Mouse (Mus musculus) retina, embryonic 14.5 days (tissue): ENCODE data around the gene Smim17.
"Not testable (repeated sequence)": the region's sequence is repeated elsewhere in the genome, so short reads cannot be mapped to it uniquely, and the experiment has no call there.

Experiments used
- DNase-seq: peaks from one replicate; pipeline ENCODE4 v3.0.0-alpha.2; 2015; ENCODE audit warnings: low spot score

Smim17 gene

GRCm38 (mm10) chr7:6415442-6415787 lies 16.9 kb downstream of the Smim17 start:
- DNase-seq, result no peak

- no peak for DNase-seq
Measured at GRCm38 (mm10) chr7:6419894-6420293, 21.4 kb downstream of the Smim17 start.

DNA sequence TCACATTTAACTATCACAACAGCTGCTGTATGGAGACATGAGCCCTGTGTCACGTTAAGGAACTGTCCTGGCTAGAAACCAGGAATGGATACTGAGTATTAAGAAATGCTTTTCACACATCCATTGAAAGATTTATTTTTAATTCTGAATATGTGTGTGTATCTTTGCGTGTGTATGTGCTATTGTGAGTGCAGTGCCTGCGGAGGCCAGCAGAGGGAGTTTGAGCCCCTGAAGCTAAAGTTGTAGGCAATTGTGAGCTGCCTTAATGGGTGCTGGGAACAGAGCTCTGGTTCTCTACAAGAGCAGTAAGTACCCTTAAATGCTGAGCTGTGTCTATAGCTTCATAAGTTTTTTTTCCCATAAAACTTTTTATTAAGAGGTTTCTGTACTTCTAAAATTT lies 30.9 kb downstream of the Smim17 start:
- no peak for DNase-seq

DNA sequence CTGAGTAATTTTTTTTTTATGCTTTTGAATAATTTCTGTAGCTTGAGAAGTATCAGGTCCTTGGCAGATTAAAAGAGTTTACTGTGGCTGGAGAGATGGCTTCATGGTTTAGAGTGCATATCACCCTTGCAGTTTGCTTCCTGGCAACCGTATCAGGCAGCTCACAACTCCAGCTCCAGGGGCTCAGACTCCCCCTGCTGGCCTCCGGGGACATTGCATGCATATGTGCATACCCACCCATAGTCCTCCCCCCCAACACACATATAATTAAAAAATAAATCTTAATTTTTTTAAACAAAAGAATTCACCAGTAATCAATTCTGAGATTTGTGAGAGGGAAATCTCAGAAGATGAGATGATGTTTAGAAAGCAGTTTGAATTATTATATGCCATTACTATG lies 31.8 kb downstream of the Smim17 start:
- DNase-seq, result peak; percentile 37

DNA sequence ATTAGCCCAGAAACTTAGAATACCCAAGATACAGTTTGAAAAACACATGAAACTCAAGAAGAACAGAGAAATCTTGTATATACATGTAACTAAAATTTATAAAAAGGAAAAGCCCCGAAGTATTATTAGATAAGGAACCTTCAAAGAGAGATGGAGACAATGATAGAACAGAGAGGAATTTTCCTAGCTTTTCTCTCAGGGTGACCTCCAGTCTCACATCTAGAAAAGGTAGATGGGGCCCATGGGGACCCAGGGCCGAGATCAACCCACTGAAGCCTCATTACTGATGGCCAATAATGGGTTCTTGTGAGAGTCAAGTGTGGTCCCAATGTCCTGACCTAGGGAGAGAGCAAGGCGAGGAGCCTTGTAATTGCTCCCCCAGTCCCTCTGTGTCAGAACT lies 39.9 kb downstream of the Smim17 start, which contains the start of gene Olfr1344:
Gene Olfr1344 (plus strand): TSS at position 301 of the 400 bp plus-strand sequence.
- DNase-seq, result no peak

DNA sequence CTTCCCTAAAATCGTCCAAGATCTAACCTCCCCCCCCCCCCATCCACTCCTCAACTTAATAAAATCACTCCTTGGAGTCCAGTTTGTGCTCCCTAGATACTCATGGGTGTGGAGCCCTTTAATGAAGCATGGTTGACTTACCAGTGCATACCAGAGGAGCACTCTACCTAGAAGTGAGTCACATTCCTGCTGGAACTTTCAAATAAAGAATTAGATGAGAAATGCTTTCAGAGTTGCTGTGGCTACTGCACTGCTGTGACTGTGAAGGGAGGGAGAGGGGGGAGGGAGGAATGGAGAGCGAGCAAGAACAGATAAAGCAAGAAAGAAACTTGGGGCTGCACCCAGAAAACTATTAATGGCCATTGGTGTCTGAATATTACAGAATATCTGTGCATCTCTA lies 42.7 kb downstream of the Smim17 start:
- DNase-seq, result no peak

DNA sequence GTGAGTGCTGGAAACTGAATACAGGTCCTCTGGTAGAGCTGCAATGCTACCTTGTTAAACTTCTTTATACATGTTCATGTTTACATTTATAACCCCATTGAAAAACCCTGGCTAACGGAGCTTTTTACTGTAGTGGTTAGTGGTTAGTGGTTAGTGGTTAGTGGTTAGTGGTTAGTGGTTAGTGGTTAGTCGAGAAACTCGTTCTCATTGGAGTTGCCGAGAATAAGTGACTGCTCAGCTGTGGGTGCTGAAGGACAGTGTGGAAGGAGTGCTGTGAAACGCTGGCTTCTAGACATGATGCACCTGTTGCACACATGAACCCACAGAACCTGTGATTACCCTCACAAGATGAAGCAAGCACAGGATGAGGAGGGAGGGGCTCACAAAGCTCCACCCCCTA lies 49.3 kb downstream of the Smim17 start:
- DNase-seq, result no peak

GRCm38 (mm10) chr7:6455868-6456267 lies 57.4 kb downstream of the Smim17 start, which contains the start of gene Olfr1336:
Olfr1336 (plus strand) TSS chr7:6456168.
- DNase-seq, result no peak

DNA sequence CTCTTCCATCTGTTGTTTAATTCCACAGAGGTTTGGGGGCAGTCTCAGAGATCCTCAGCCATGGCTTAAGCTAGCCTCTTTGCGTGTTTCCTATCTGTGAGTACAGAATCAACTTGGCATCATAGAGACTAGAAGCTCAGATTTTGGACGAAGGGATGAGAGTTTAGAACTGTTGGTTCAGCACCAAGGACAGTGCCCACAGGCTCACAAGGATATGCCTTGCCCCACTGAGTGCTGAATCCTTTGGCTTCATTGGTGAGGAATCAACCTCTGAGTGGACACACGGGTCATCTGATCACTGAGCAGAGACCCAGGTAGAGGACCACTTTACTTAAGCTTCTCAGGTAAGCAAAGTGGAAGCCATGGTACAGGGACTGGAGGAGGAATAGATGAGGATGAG lies 57.9 kb downstream of the Smim17 start:
- DNase-seq, result no peak

GRCm38 (mm10) chr7:6466951-6467350 lies 68.4 kb downstream of the Smim17 start, which contains the start of gene Olfr1346:
Olfr1346 (plus strand) TSS chr7:6467101.
- no peak for DNase-seq

DNA sequence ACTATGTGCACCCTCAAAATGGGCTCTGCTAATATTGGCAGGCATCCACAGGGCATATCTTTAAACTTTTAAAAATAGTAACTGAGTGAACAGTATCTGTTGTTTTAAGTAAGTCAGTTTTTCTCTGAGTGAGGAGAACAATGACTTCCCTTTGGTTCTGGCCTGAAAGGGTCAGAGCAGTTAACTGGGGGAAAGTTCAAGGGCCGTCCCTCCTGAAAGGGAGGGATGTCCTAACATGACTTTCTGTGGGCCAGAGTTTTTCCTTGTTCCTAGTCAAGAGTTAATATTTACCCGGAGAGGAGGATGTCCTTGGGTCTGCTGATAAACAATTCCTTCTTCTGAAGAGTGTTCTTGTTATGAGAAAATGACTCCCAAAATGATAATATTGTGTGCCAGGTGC lies 79.1 kb downstream of the Smim17 start:
- not testable (repeated sequence) for DNase-seq
